ENCODE assay signal across 9 mouse cellular contexts in the genomic region with DNA sequence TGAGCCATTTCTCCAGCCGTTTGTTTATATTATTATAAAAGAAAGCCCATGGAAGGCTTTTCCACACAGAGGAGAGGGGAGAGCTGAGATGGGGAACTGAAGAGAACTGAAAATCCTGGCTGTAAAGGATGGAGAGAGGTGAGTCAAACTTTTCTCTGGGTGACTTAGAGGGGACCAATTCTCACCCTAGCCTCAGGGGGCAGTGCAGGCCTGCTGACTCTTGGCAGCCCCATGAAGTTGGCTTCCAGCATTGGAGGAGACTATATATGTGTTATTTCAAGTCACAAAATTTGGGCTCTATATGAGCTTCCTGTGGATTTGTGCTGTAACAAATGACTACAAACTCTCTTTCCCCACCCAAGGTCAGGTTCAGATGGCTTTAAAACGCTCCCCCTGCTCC. TPM values are rescaled to one million over a fixed set of nuclear protein-coding genes. Genes with fewer than 3 reads are reported as not detected.
DNase-seq lines count a peak whose midpoint lies in the region; ATAC-seq and TF ChIP-seq lines count a peak whose summit lies in the region.
"Had no signal": no experiment of that assay in that cellular context is flagged by ENCODE, and none has a peak within 500 bp of the region (broad histone marks: within the 10 kb centered on the region; RNA-seq: fewer than 3 reads in every experiment).

No protein-coding gene starts in this region.

- H3K4me1 ChIP-seq in heart, postnatal 0 days (ENCODE audit: control insufficient read depth, insufficient read depth): no peaks in the 10 kb centered on the region
- no peaks in the 10 kb centered on the region for H3K4me1 ChIP-seq in lung, postnatal 0 days (ENCODE audit: insufficient read depth, low read depth, low read length)
- H3K4me1 ChIP-seq: neural tube, embryonic 13.5 days had no signal

- WGBS in heart, postnatal 0 days: 80% methylated on average over 2 of the region's 2 CpGs
- WGBS in lung, postnatal 0 days: 72% methylated on average over 2 of the region's 2 CpGs

- H3K9me3 ChIP-seq in heart, postnatal 0 days (replicated peaks; ENCODE audit: control insufficient read depth, low read length): no peaks in the 10 kb centered on the region
- no peaks in the 10 kb centered on the region for H3K9me3 ChIP-seq in lung, postnatal 0 days (ENCODE audit: low read length)

- TF ChIP-seq EP300 in heart, postnatal 0 days (IDR thresholded peaks at IDR 0.05; ENCODE audit: low read depth): no peak
- TF ChIP-seq EP300 in lung, postnatal 0 days (IDR thresholded peaks at IDR 0.05): no peak

- no peak for DNase-seq in heart, postnatal 0 days (ENCODE audit: low spot score)
- DNase-seq in heart, adult 8-10 months (ENCODE audit: low spot score): no peak
- DNase-seq in lung, postnatal 0 days (ENCODE audit: low spot score): peak; percentile 38
- DNase-seq in lung, postnatal 25 days (ENCODE audit: low spot score): no peak
- DNase-seq in Patski (ENCODE audit: low read depth, low spot score): no peak
- no peak for DNase-seq in spleen, adult 18-20 months
- no peak for DNase-seq in adrenal gland, postnatal 4 days (ENCODE audit: low spot score in 2 of 2)

- in situ Hi-C loops in Patski (cut with MboI; ENCODE audit: low pct_unique_long_range_greater_than_20kb): loop anchor here (5.0 kb wide), 1 partner anchor 245 kb away; no protein-coding TSS in a partner anchor

- no peak overlapping the region for H3K4me2 ChIP-seq in heart, postnatal 0 days (ENCODE audit: low read depth, low read length)
- no peak overlapping the region for H3K4me2 ChIP-seq in lung, postnatal 0 days (replicated peaks; ENCODE audit: low read depth, low read length)
- H3K4me2 ChIP-seq: neural tube, embryonic 13.5 days had no signal

- no peak overlapping the region for H3K9ac ChIP-seq in heart, postnatal 0 days (replicated peaks; ENCODE audit: low read depth, low read length)
- no peak overlapping the region for H3K9ac ChIP-seq in lung, postnatal 0 days (replicated peaks; ENCODE audit: low read depth)
- H3K9ac ChIP-seq: neural tube, embryonic 13.5 days had no signal

- H3K27me3 ChIP-seq in heart, postnatal 0 days (ENCODE audit: control insufficient read depth, insufficient read depth, low read length): no peaks in the 10 kb centered on the region
- no peaks in the 10 kb centered on the region for H3K27me3 ChIP-seq in lung, postnatal 0 days (replicated peaks; ENCODE audit: insufficient read depth, low read length)
- H3K27me3 ChIP-seq in Patski: no peaks in the 10 kb centered on the region
- H3K27me3 ChIP-seq: neural tube, embryonic 13.5 days had no signal

- POLR2A ChIA-PET in Patski (lab: Charles Lee): interaction anchor here (0.5 kb wide), 1 partner anchor 9 kb away, joined by 4 read pairs; no protein-coding TSS in a partner anchor

- CTCF ChIA-PET in Patski (lab: Charles Lee): interaction anchor here (1.1 to 2.3 kb wide), 2 partner anchors 239 to 270 kb away, joined by 3 to 7 read pairs; no protein-coding TSS in a partner anchor

- peak; percentile 61 for TF ChIP-seq CTCF in heart, postnatal 0 days (IDR thresholded peaks at IDR 0.05; ENCODE audit: low read depth)
- TF ChIP-seq CTCF in lung, postnatal 0 days (IDR thresholded peaks at IDR 0.05): peak; percentile 75
- TF ChIP-seq CTCF in Patski (IDR thresholded peaks at IDR 0.05): no peak

- no peak overlapping the region for H3K27ac ChIP-seq in heart, postnatal 0 days (ENCODE audit: low read depth)
- no peak overlapping the region for H3K27ac ChIP-seq in lung, postnatal 0 days (ENCODE audit: low read length)
- H3K27ac ChIP-seq: neural tube, embryonic 13.5 days had no signal

- no peak overlapping the region for H3K4me3 ChIP-seq in heart, postnatal 0 days (ENCODE audit: low read depth, low read length)
- no peak overlapping the region for H3K4me3 ChIP-seq in lung, postnatal 0 days (ENCODE audit: low read depth, low read length)
- H3K4me3 ChIP-seq: neural tube, embryonic 13.5 days had no signal

- no peaks in the 10 kb centered on the region for H3K36me3 ChIP-seq in heart, postnatal 0 days (replicated peaks; ENCODE audit: control insufficient read depth, insufficient read depth, low read length)
- H3K36me3 ChIP-seq in lung, postnatal 0 days (ENCODE audit: insufficient read depth, low read length): no peaks in the 10 kb centered on the region

- ATAC-seq in heart, postnatal 0 days (ENCODE audit: insufficient read depth, low read depth): no peak; the same call in 1 of the 2 replicates
- no peak; the same call in 1 of the 2 replicates for ATAC-seq in lung, postnatal 0 days
- ATAC-seq in Patski: peak; percentile 46
- ATAC-seq in megakaryocyte progenitor cell, adult 5-6 weeks (replicated peaks; ENCODE audit: poor library complexity): peak; percentile 73

RNA-seq across cellular contexts. Expression of gene Sdc1, which starts 8.5 kb away (rescaled TPM):
- total RNA-seq in heart, postnatal 0 days (2014; rRNA removed; ENCODE audit: low replicate concordance): 30.4 and 39.8 TPM in 2 replicates
- 22.4 and 22.5 TPM in 2 replicates for polyA plus RNA-seq in heart, postnatal 0 days (2015; fragmentation: Nextera tagmentation; extraction: Ambion mirVana)
- total RNA-seq in heart, adult 8-10 months (2022): 1 to 10 TPM; 5.8 to 8.6 (median 7.3) TPM
- polyA plus RNA-seq in lung, postnatal 0 days (2015; fragmentation: Nextera tagmentation; extraction: Ambion mirVana): 303 and 306 TPM in 2 replicates
- polyA plus RNA-seq in Patski (2021): 121 TPM
- 0.37 and 0.42 TPM in 2 replicates for total RNA-seq in megakaryocyte progenitor cell, adult 5-6 weeks (2015)
- total RNA-seq in megakaryocyte progenitor cell, adult 5-6 weeks (2017): 1.5 TPM in 2 replicates
- total RNA-seq in adrenal gland, postnatal 4 days (2021): 10 to 100 TPM; 34.6 to 52.4 TPM

Comparison
In these comparisons a context has a peak if more than half of its experiments do, and no peak if none do; other contexts are left out.
1. ATAC-seq: peak in Patski (single experiment) and megakaryocyte progenitor cell, adult 5-6 weeks (single experiment); none in heart, postnatal 0 days (single experiment) and lung, postnatal 0 days (single experiment).